Mouse (Mus musculus): ENCODE measurements around the gene Mecr. TPM values are rescaled to one million over a fixed set of nuclear protein-coding genes. Genes with fewer than 3 reads are reported as not detected.

Mecr gene
- polyA plus RNA-seq, 1 experiment from 2014 or later: 40.4 TPM

- Histone ChIP-seq H3K36me3 (replicated peaks) (no peaks in the 10 kb centered on the region), H3K27ac (peak within 1 kb of the TSS; percentile 42; the same call in 1 of the 2 replicates), H3K4me2 (peak within 1 kb of the TSS; percentile 98), H3K4me3 (replicated peaks) (peak within 1 kb of the TSS; percentile 77), H3K27me3 (peaks cover 56% of the 10 kb centered on the region), H3K4me1 (peaks cover 45% of the 10 kb centered on the region), H3K9me3 (no peaks in the 10 kb centered on the region), H3K9ac (peak within 1 kb of the TSS; percentile 89)
- 1% methylated on average over 46 of the region's 72 CpGs for WGBS
- peak; percentile 90 for ATAC-seq (ENCODE audit: low FRiP score)
These were observed 5.3 kb upstream of the Mecr start, which contains the start of gene Ptpru for GRCm38 (mm10) chr4:131837872-131838524. Ptpru (minus strand) TSS chr4:131838288.

DNA sequence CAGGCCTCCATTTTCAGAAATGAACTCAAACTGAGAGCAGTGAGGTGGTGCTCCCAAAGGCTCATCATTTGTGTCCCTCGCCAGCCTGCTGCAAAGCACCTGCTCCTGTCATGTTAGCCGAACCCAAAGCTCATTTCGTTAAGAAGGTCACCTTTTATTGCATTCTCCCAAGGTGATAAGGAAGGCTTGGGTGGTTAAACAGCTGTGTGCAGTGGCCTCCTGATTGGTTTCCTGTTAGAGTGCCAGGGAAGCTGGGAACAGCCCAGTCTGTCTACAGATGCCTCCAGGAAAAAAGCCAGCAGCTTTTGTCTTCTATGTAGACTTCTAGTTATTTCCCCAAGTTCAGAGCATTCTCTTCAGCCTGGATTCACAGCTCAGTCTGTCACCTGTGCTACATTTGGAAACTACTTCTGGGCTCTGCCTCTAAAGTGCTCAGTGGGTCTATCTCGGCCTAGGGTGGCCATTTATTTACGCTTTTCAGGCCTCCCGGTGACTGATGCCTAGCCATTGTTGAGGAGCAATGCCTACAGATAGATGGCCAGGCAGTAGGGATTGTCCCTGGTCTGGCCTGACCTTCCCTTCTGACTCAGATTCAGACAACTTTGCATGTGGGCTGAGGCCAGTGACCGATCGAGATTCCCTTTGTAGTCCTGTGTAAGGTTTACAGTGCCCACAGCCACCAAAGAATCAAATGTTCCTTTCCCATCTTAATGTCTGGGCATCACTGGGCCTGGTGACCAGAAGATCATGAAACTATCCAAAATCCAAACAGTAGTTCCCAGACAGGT is 2.9 kb downstream of the Mecr start:
- Histone ChIP-seq H3K27ac (no peak overlapping the region), H3K4me1 (peaks cover 24% of the 10 kb centered on the region), H3K4me3 (replicated peaks) (no peak overlapping the region), H3K36me3 (replicated peaks) (no peaks in the 10 kb centered on the region), H3K9me3 (no peaks in the 10 kb centered on the region), H3K4me2 (no peak overlapping the region), H3K9ac (no peak overlapping the region), H3K27me3 (0 out of 2 replicates have a peak, but pooled peaks cover 9% of the 10 kb centered on the region)
- ATAC-seq (ENCODE audit: low FRiP score): no peak
- 87% methylated on average over 8 of the region's 8 CpGs for WGBS

GRCm38 (mm10) chr4:131848082-131848481 is 4.8 kb downstream of the Mecr start:
- H3K27me3 ChIP-seq: no peaks in the 10 kb centered on the region
- H3K9ac ChIP-seq: no peak overlapping the region
- H3K27ac ChIP-seq: no peak overlapping the region
- H3K4me3 ChIP-seq (replicated peaks): no peak overlapping the region
- H3K36me3 ChIP-seq (replicated peaks): no peaks in the 10 kb centered on the region
- no peak overlapping the region for H3K4me2 ChIP-seq
- 86% methylated on average over 6 of the region's 6 CpGs for WGBS
- peaks cover 22% of the 10 kb centered on the region for H3K4me1 ChIP-seq
- no peaks in the 10 kb centered on the region for H3K9me3 ChIP-seq
- ATAC-seq (ENCODE audit: low FRiP score): no peak

GRCm38 (mm10) chr4:131849986-131850638 is 6.8 kb downstream of the Mecr start:
- WGBS: 17% methylated on average over 5 of the region's 5 CpGs
- peaks cover 11% of the 10 kb centered on the region; the same call in 1 of the 2 replicates for H3K4me1 ChIP-seq
- H3K9ac ChIP-seq: no peak overlapping the region
- no peaks in the 10 kb centered on the region for H3K36me3 ChIP-seq (replicated peaks)
- no peaks in the 10 kb centered on the region for H3K9me3 ChIP-seq
- ATAC-seq (ENCODE audit: low FRiP score): no peak
- H3K4me2 ChIP-seq: no peak overlapping the region
- H3K4me3 ChIP-seq (replicated peaks): no peak overlapping the region
- H3K27me3 ChIP-seq: no peaks in the 10 kb centered on the region
- peak overlapping the region; percentile 76 for H3K27ac ChIP-seq

DNA sequence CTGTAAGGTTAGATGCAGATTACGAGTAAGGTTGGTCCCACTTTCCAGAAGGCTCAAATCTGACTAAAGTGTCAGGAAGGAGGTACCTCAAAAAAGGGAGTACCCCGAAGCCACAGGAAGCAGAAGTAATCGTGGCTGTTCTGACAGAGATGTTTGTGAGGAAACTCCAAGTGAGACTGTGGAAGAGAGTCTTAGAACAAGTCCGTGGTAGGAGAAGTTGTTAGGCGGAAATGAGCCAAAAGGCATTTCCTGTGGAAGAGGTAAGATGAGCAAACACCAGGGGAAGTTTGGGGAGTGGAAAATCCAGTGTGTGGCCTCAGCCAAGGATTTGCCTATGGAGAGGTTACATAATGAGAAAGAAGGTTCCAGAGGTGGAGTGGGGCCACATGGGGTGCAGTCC is 11.7 kb downstream of the Mecr start:
- H3K9ac ChIP-seq: no peak overlapping the region
- H3K36me3 ChIP-seq (replicated peaks): peaks cover 8% of the 10 kb centered on the region
- WGBS: 83% methylated on average over 5 of the region's 5 CpGs
- no peak overlapping the region for H3K4me3 ChIP-seq (replicated peaks)
- ATAC-seq (ENCODE audit: low FRiP score): no peak
- H3K4me1 ChIP-seq: peaks cover 8% of the 10 kb centered on the region; the same call in 1 of the 2 replicates
- no peak overlapping the region for H3K27ac ChIP-seq
- no peaks in the 10 kb centered on the region for H3K27me3 ChIP-seq
- no peak overlapping the region for H3K4me2 ChIP-seq
- no peaks in the 10 kb centered on the region for H3K9me3 ChIP-seq

- Histone ChIP-seq H3K9ac (no peak overlapping the region), H3K36me3 (replicated peaks) (peaks cover 26% of the 10 kb centered on the region), H3K4me1 (no peaks in the 10 kb centered on the region), H3K9me3 (no peaks in the 10 kb centered on the region), H3K4me3 (replicated peaks) (no peak overlapping the region), H3K27ac (no peak overlapping the region), H3K27me3 (no peaks in the 10 kb centered on the region), H3K4me2 (no peak overlapping the region)
- no peak for ATAC-seq (ENCODE audit: low FRiP score)
- 49% methylated on average over 15 of the region's 15 CpGs for WGBS
These were observed 17.4 kb downstream of the Mecr start for GRCm38 (mm10) chr4:131860492-131861340.

DNA sequence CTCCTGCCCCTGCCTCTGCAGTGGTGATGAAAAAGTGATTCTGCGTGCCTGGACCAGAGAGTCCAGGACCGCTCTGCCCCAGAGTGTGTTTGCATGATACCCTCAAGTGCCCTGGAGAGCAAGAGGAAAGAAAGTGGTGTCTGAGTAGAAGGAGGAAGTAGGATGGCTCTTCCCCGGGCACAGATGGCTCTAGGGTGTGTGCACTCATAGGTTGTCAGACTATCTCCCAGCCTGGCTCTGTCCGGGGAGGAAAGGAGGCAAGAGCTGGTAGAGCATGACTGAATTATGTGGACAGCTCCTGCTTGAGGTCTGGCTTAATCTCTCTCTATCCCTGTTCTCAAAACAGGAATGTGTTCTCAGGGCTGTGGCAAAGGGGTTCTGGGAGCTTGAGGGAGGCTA is 18.1 kb downstream of the Mecr start:
- 87% methylated on average over 4 of the region's 4 CpGs for WGBS
- Histone ChIP-seq H3K36me3 (replicated peaks) (peaks cover 31% of the 10 kb centered on the region), H3K4me2 (no peak overlapping the region), H3K9ac (no peak overlapping the region), H3K27ac (no peak overlapping the region), H3K27me3 (no peaks in the 10 kb centered on the region), H3K4me1 (no peaks in the 10 kb centered on the region), H3K9me3 (no peaks in the 10 kb centered on the region), H3K4me3 (replicated peaks) (no peak overlapping the region)
- ATAC-seq (ENCODE audit: low FRiP score): no peak

- H3K4me1 ChIP-seq: peaks cover 32% of the 10 kb centered on the region
- 11% methylated on average over 11 of the region's 11 CpGs for WGBS
- H3K4me2 ChIP-seq: peak overlapping the region; percentile 61
- H3K4me3 ChIP-seq (replicated peaks): peak overlapping the region; percentile 94
- ATAC-seq (ENCODE audit: low FRiP score): peak; percentile 24
- H3K36me3 ChIP-seq (replicated peaks): peaks cover 9% of the 10 kb centered on the region; the same call in 1 of the 2 replicates
- H3K27me3 ChIP-seq: no peaks in the 10 kb centered on the region
- H3K9me3 ChIP-seq: no peaks in the 10 kb centered on the region
- peak overlapping the region; percentile 99 for H3K9ac ChIP-seq
- H3K27ac ChIP-seq: peak overlapping the region; percentile 100
These were observed 29.5 kb downstream of the Mecr start for GRCm38 (mm10) chr4:131872672-131873292.

- Histone ChIP-seq H3K9me3 (no peaks in the 10 kb centered on the region), H3K27me3 (no peaks in the 10 kb centered on the region), H3K4me3 (replicated peaks) (peak within 1 kb of the TSS; percentile 94), H3K9ac (peak within 1 kb of the TSS; percentile 99), H3K4me2 (peak within 1 kb of the TSS; percentile 90), H3K36me3 (replicated peaks) (peaks cover 5% of the 10 kb centered on the region; the same call in 1 of the 2 replicates), H3K27ac (peak within 1 kb of the TSS; percentile 100), H3K4me1 (peaks cover 40% of the 10 kb centered on the region)
- WGBS: under 1% methylated on average over 72 of the region's 116 CpGs
- peak; percentile 97 for ATAC-seq (ENCODE audit: low FRiP score)
These were observed 30.3 kb downstream of the Mecr start, which contains the start of gene Srsf4 for GRCm38 (mm10) chr4:131873293-131874168. Srsf4 (plus strand) TSS chr4:131873617.

DNA sequence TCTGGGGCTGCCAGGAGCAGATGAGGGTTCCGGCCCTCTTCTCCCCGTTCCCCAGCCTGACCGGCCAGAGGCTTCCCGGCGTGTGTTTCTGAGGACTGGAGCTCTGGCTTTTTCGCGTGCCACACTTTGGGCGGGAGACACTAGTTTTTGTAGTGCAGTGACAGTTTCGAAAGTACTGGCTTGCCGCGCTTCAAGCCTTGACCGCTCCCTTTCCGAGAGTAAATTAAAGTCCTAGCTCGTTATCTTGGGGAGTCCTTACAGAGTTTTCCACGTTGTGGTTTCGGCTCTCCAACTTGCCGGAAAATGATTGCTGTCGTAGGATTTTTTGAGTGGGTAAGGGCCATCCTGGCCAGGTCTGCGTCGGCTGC is 30.9 kb downstream of the Mecr start:
- Histone ChIP-seq H3K4me3 (replicated peaks) (peak overlapping the region; percentile 94), H3K36me3 (replicated peaks) (peaks cover 5% of the 10 kb centered on the region; the same call in 1 of the 2 replicates), H3K9ac (peak overlapping the region; percentile 99), H3K4me2 (peak overlapping the region; percentile 90), H3K4me1 (peaks cover 40% of the 10 kb centered on the region), H3K27me3 (no peaks in the 10 kb centered on the region), H3K27ac (peak overlapping the region; percentile 100), H3K9me3 (no peaks in the 10 kb centered on the region)
- under 1% methylated on average over 20 of the region's 20 CpGs for WGBS
- ATAC-seq (ENCODE audit: low FRiP score): peak; percentile 7; the same call in 1 of the 2 replicates

Data from forebrain, embryonic 12.5 days (tissue).